Mouse (Mus musculus): ENCODE data around the gene Gm43517.

DNA sequence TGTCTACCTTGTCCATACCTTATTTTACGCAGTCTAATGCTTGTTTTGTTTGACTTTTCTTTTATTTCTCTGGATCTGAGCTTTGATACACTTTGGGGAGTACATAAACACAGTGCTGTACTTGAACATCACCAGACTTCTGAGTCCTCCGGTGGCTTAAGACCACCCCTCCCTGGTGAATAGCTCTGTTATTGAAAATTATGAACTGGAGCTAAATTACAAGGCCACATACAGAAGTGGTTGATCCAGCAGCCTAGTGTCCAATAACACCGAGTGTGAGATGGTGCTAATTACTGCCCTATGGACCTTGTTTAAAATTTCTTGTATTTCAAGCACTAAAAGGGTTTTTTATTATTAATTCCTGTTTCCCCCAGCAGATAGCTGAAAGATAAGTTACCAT is 33.0 kb downstream of the Gm43517 start:
- TF ChIP-seq CTCF (IDR thresholded peaks at IDR 0.05; ENCODE audit: insufficient read depth, low read length) = no peak
- TF ChIP-seq POLR2A (IDR thresholded peaks at IDR 0.05; ENCODE audit: borderline replicate concordance, extremely low read depth, low read depth, low read length) = no peak

Data from lung, adult 2 months (tissue).